Mouse (Mus musculus): ENCODE measurements around the gene Arhgap32.

DNA sequence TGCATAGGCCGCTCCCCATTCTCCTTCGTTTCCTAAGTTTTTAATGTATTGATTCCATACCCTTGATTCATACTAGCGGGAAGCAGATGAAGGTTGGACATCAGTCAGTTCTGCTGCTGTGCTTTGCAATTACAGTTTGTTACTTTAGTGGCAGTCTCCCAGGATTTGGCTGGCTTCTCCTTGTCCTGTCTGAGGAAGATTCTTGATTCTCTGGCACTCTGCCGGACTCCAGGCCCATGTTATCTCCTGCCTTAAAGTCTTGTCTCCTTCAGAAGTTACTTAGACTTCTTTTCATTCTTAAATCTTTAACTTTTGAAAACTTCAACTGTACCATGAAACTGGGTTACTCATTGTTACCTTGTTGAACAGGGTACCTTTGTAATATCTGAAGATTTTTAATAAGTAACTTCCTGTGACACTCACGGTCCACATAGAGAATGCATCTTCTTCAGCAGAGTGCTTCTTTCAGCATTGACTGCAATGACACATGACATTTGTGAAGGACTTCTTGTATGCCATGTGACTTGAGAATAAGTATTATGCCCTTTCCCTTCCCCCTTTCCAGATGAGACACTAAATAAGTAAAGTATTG lies 52.7 kb downstream of the Arhgap32 start:
- TF ChIP-seq POLR2A (IDR thresholded peaks at IDR 0.05; ENCODE audit: low read depth, low read length), result no peak
- TF ChIP-seq CTCF (IDR thresholded peaks at IDR 0.05; ENCODE audit: borderline replicate concordance, insufficient read depth, low read length), result no peak
